Mouse (Mus musculus): ENCODE measurements around the gene Elmo2. TPM values are rescaled to one million over a fixed set of nuclear protein-coding genes. Genes with fewer than 3 reads are reported as not detected.

Elmo2 gene
- polyA plus RNA-seq, 1 experiment from 2014 or later, result 70.6 TPM

DNA sequence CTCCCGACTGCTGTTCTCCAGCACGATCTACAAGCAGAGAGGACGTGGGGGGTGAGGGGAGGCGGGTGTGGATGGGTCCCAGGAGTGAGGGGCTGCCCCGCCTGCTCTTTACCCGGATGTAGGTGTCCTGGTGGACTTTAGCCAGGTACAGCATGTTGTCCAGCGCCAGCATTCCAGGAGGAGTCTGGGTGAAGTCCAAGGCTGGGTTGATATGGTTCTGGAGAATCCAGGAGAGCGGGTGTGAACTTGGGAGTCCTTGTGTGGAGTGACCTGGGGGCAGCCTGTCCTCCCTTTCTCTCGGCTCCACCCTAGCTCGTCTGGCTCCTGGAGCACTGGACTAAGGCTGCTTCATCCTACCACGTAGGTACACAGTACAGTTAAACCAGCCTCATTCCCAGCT is 28.9 kb downstream of the Elmo2 start:
- whole genome bisulfite sequencing, result 95% methylated on average over 11 of the region's 11 CpGs
- Histone ChIP-seq H3K27me3 (replicated peaks; ENCODE audit: control insufficient read depth, insufficient read depth, low read length) (no peaks in the 10 kb centered on the region), H3K27ac (replicated peaks; ENCODE audit: low read depth, low read length) (no peak overlapping the region), H3K9ac (ENCODE audit: low read depth, low read length) (no peak overlapping the region), H3K9me3 (ENCODE audit: control insufficient read depth, low read length) (no peaks in the 10 kb centered on the region), H3K4me3 (ENCODE audit: low read depth, low read length) (no peak overlapping the region), H3K36me3 (ENCODE audit: control insufficient read depth, insufficient read depth, low read length) (peaks cover 83% of the 10 kb centered on the region), H3K4me2 (ENCODE audit: low read depth, low read length) (no peak overlapping the region), H3K4me1 (ENCODE audit: control insufficient read depth, insufficient read depth, low read length) (no peaks in the 10 kb centered on the region)
- ATAC-seq (ENCODE audit: low read depth) (no peak), DNase-seq (ENCODE audit: low spot score) (no peak)

GRCm38 (mm10) chr2:165296571-165296970 is 29.7 kb downstream of the Elmo2 start:
- H3K36me3 ChIP-seq (ENCODE audit: control insufficient read depth, insufficient read depth, low read length), result peaks cover 82% of the 10 kb centered on the region
- no peak for DNase-seq (ENCODE audit: low spot score)
- ATAC-seq (ENCODE audit: low read depth), result no peak
- no peaks in the 10 kb centered on the region for H3K9me3 ChIP-seq (ENCODE audit: control insufficient read depth, low read length)
- WGBS, result 86% methylated on average over 18 of the region's 18 CpGs
- no peaks in the 10 kb centered on the region for H3K4me1 ChIP-seq (ENCODE audit: control insufficient read depth, insufficient read depth, low read length)
- no peak overlapping the region for H3K4me3 ChIP-seq (ENCODE audit: low read depth, low read length)
- no peak overlapping the region for H3K9ac ChIP-seq (ENCODE audit: low read depth, low read length)
- no peak overlapping the region for H3K27ac ChIP-seq (replicated peaks; ENCODE audit: low read depth, low read length)
- H3K27me3 ChIP-seq (replicated peaks; ENCODE audit: control insufficient read depth, insufficient read depth, low read length), result no peaks in the 10 kb centered on the region
- no peak overlapping the region for H3K4me2 ChIP-seq (ENCODE audit: low read depth, low read length)

DNA sequence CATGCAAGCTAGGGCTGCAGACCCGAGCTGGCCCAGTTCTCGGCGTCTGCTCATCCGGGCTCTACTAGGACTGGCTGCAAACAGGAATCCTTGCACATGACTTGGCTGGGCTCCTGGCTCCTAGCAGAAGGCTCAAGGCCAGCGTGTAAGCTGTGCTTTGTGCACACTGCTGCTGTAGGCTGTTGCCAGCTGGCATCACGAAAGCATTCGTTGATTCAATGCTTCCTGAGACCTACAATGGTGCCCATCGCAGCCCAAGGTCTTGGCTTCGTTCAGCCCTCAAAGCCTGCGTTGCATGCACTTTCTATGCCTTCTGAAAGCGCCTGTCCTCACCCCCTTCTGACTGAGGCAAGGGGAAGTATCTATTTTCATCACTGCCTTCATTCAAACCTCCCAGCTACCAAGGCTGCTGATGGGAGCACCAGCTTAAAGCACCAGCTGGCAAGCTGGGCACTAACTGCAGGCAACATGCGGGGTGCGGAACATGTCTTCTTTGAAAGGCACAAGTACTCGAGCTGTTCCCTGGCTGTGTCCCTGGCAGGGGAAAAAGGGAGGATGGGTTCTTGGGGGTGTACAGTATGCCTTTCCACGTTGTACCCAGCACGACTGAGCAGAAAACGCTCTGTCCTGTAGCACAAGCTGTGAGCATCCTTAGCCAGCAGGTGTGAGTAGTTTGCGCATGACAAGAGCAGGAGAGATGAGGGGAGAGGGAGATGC is 37.8 kb downstream of the Elmo2 start:
- ATAC-seq (ENCODE audit: low read depth) (peak; percentile 69), DNase-seq (ENCODE audit: low spot score) (peak; percentile 83)
- Histone ChIP-seq H3K9me3 (ENCODE audit: control insufficient read depth, low read length) (no peaks in the 10 kb centered on the region), H3K27ac (replicated peaks; ENCODE audit: low read depth, low read length) (peak overlapping the region; percentile 84), H3K4me2 (ENCODE audit: low read depth, low read length) (peak overlapping the region; percentile 86), H3K4me1 (ENCODE audit: control insufficient read depth, insufficient read depth, low read length) (peaks cover 10% of the 10 kb centered on the region), H3K9ac (ENCODE audit: low read depth, low read length) (peak overlapping the region; percentile 73), H3K27me3 (replicated peaks; ENCODE audit: control insufficient read depth, insufficient read depth, low read length) (no peaks in the 10 kb centered on the region), H3K4me3 (ENCODE audit: low read depth, low read length) (peak overlapping the region; percentile 73), H3K36me3 (ENCODE audit: control insufficient read depth, insufficient read depth, low read length) (peaks cover 35% of the 10 kb centered on the region)
- WGBS, result 68% methylated on average over 18 of the region's 18 CpGs

- H3K27me3 ChIP-seq (replicated peaks; ENCODE audit: control insufficient read depth, insufficient read depth, low read length), result no peaks in the 10 kb centered on the region
- H3K9me3 ChIP-seq (ENCODE audit: control insufficient read depth, low read length), result no peaks in the 10 kb centered on the region
- ATAC-seq (ENCODE audit: low read depth) (peak; percentile 96), DNase-seq (ENCODE audit: low spot score) (peak; percentile 95)
- peak within 1 kb of the TSS; percentile 73 for H3K4me3 ChIP-seq (ENCODE audit: low read depth, low read length)
- peak within 1 kb of the TSS; percentile 84 for H3K27ac ChIP-seq (replicated peaks; ENCODE audit: low read depth, low read length)
- peak within 1 kb of the TSS; percentile 73 for H3K9ac ChIP-seq (ENCODE audit: low read depth, low read length)
- peak within 1 kb of the TSS; percentile 86 for H3K4me2 ChIP-seq (ENCODE audit: low read depth, low read length)
- peaks cover 10% of the 10 kb centered on the region for H3K4me1 ChIP-seq (ENCODE audit: control insufficient read depth, insufficient read depth, low read length)
- peaks cover 32% of the 10 kb centered on the region for H3K36me3 ChIP-seq (ENCODE audit: control insufficient read depth, insufficient read depth, low read length)
- WGBS, result 1% methylated on average over 49 of the region's 49 CpGs
These were observed 38.9 kb downstream of the Elmo2 start, which contains the start of gene Slc35c2 for GRCm38 (mm10) chr2:165287202-165287984. TSS of gene Slc35c2 (minus strand) at chr2:165287869.

GRCm38 (mm10) chr2:165286361-165287201 is 39.7 kb downstream of the Elmo2 start:
- Histone ChIP-seq H3K36me3 (ENCODE audit: control insufficient read depth, insufficient read depth, low read length) (peaks cover 25% of the 10 kb centered on the region), H3K27me3 (replicated peaks; ENCODE audit: control insufficient read depth, insufficient read depth, low read length) (no peaks in the 10 kb centered on the region), H3K27ac (replicated peaks; ENCODE audit: low read depth, low read length) (no peak overlapping the region), H3K4me1 (ENCODE audit: control insufficient read depth, insufficient read depth, low read length) (peaks cover 10% of the 10 kb centered on the region), H3K4me3 (ENCODE audit: low read depth, low read length) (peak overlapping the region; percentile 73), H3K9me3 (ENCODE audit: control insufficient read depth, low read length) (no peaks in the 10 kb centered on the region), H3K9ac (ENCODE audit: low read depth, low read length) (peak overlapping the region; percentile 73), H3K4me2 (ENCODE audit: low read depth, low read length) (peak overlapping the region; percentile 86)
- no peak for DNase-seq (ENCODE audit: low spot score)
- WGBS, result 57% methylated on average over 18 of the region's 18 CpGs
- ATAC-seq (ENCODE audit: low read depth), result no peak

- peaks cover 10% of the 10 kb centered on the region for H3K4me1 ChIP-seq (ENCODE audit: control insufficient read depth, insufficient read depth, low read length)
- WGBS, result 90% methylated on average over 8 of the region's 8 CpGs
- H3K27me3 ChIP-seq (replicated peaks; ENCODE audit: control insufficient read depth, insufficient read depth, low read length), result no peaks in the 10 kb centered on the region
- no peak overlapping the region for H3K4me2 ChIP-seq (ENCODE audit: low read depth, low read length)
- H3K27ac ChIP-seq (replicated peaks; ENCODE audit: low read depth, low read length), result no peak overlapping the region
- peaks cover 25% of the 10 kb centered on the region for H3K36me3 ChIP-seq (ENCODE audit: control insufficient read depth, insufficient read depth, low read length)
- H3K9ac ChIP-seq (ENCODE audit: low read depth, low read length), result no peak overlapping the region
- DNase-seq (ENCODE audit: low spot score) (no peak), ATAC-seq (ENCODE audit: low read depth) (no peak)
- no peak overlapping the region for H3K4me3 ChIP-seq (ENCODE audit: low read depth, low read length)
- no peaks in the 10 kb centered on the region for H3K9me3 ChIP-seq (ENCODE audit: control insufficient read depth, low read length)
These were observed 40.7 kb downstream of the Elmo2 start for GRCm38 (mm10) chr2:165285621-165286020.

DNA sequence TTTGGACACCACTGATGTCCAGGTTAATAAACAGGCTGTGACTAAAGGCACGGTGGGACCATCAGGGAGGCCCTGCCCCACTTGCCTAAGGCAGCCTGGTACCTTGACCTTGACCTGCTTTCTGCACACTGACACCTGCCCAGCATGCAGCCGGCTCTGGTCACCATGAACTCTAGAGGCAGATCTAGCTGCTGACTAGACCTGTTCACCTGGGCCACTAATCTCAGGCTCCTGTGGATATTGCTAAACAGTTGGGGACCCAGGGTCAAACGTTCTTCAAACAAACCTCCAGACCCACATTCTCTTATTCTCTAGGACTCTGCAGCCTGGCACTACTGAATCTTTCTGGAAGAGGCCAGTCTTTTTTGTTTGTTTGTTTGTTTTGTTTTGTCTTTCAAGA is 41.2 kb downstream of the Elmo2 start:
- DNase-seq (ENCODE audit: low spot score), result no peak
- no peaks in the 10 kb centered on the region for H3K9me3 ChIP-seq (ENCODE audit: control insufficient read depth, low read length)
- H3K4me3 ChIP-seq (ENCODE audit: low read depth, low read length), result no peak overlapping the region
- H3K4me1 ChIP-seq (ENCODE audit: control insufficient read depth, insufficient read depth, low read length), result peaks cover 10% of the 10 kb centered on the region
- no peak for ATAC-seq (ENCODE audit: low read depth)
- WGBS, result 75% methylated on average over 3 of the region's 3 CpGs
- no peak overlapping the region for H3K27ac ChIP-seq (replicated peaks; ENCODE audit: low read depth, low read length)
- no peak overlapping the region for H3K9ac ChIP-seq (ENCODE audit: low read depth, low read length)
- no peaks in the 10 kb centered on the region for H3K27me3 ChIP-seq (replicated peaks; ENCODE audit: control insufficient read depth, insufficient read depth, low read length)
- peaks cover 25% of the 10 kb centered on the region for H3K36me3 ChIP-seq (ENCODE audit: control insufficient read depth, insufficient read depth, low read length)
- H3K4me2 ChIP-seq (ENCODE audit: low read depth, low read length), result no peak overlapping the region

DNA sequence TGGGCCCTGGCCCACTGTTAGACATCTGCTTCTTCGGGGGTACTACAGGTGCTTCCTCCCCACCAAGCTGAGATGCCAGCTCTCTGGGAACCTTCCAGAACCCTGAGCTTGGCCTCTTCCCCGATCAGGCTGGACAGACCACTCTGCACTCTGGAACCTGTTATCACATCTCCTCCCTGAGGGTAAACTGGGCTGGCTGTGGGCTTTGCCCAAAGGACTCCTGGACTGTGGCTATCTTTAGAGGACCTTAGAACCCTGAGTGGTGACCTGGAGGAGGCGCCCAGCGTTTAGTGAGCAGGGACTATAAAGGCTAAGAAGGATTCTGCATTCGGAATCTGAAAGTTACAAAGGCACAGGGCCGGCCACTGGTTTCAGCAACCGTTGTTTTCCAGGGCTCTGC is 41.9 kb downstream of the Elmo2 start:
- no peaks in the 10 kb centered on the region for H3K27me3 ChIP-seq (replicated peaks; ENCODE audit: control insufficient read depth, insufficient read depth, low read length)
- no peak overlapping the region for H3K4me3 ChIP-seq (ENCODE audit: low read depth, low read length)
- WGBS, result 92% methylated on average over 7 of the region's 7 CpGs
- H3K9ac ChIP-seq (ENCODE audit: low read depth, low read length), result no peak overlapping the region
- DNase-seq (ENCODE audit: low spot score), result no peak
- no peak for ATAC-seq (ENCODE audit: low read depth)
- H3K9me3 ChIP-seq (ENCODE audit: control insufficient read depth, low read length), result no peaks in the 10 kb centered on the region
- H3K27ac ChIP-seq (replicated peaks; ENCODE audit: low read depth, low read length), result no peak overlapping the region
- peaks cover 10% of the 10 kb centered on the region for H3K4me1 ChIP-seq (ENCODE audit: control insufficient read depth, insufficient read depth, low read length)
- H3K4me2 ChIP-seq (ENCODE audit: low read depth, low read length), result no peak overlapping the region
- peaks cover 21% of the 10 kb centered on the region; the same call in 1 of the 2 replicates for H3K36me3 ChIP-seq (ENCODE audit: control insufficient read depth, insufficient read depth, low read length)

All from embryonic facial prominence, embryonic 14.5 days (tissue).